ENCODE assay signal across 8 mouse cellular contexts in the genomic region with DNA sequence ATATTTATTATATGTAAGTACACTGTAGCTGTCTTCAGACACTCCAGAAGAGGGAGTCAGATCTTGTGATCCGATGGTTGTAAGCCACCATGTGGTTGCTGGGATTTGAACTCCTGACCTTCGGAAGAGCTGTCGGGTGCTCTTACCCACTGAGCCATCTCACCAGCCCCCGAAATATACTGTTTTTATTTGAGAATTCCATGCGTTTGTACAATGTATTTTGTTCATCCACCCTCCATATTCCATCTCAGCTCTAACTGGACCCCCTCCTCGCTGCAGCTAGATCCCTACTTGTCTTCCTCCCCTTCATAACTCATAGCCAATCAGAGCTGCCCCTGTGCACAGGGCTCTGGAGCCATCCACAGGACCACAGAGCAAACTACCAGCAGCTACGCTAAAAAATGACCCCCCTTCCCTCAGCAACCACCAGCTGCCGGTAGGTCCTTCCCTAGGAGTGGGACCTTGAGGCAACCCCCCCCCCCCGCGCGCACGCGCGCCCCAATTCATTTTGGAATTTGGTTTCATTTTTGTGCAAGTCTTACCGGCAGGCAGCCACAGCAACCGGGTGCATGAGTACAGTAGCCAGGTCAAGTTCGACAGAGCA. TPM values are rescaled to one million over a fixed set of nuclear protein-coding genes. Genes with fewer than 3 reads are reported as not detected.
DNase-seq lines count a peak whose midpoint lies in the region; ATAC-seq and TF ChIP-seq lines count a peak whose summit lies in the region.

No protein-coding gene starts in this region.

- peak overlapping the region; percentile 56; the same call in 1 of the 2 replicates for H3K4me2 ChIP-seq in forebrain, embryonic 11.5 days (ENCODE audit: low read depth, low read length, severe bottlenecking)
- H3K4me2 ChIP-seq in limb, embryonic 14.5 days (replicated peaks; ENCODE audit: low read depth, low read length, severe bottlenecking): peak overlapping the region; percentile 55
- H3K4me2 ChIP-seq in midbrain, embryonic 16.5 days (ENCODE audit: low read length): peak overlapping the region; percentile 54

- no peak overlapping the region for H3K27ac ChIP-seq in forebrain, embryonic 11.5 days (ENCODE audit: low read depth, low read length)
- H3K27ac ChIP-seq in hindbrain, embryonic 10.5 days: peak overlapping the region; percentile 57
- H3K27ac ChIP-seq in limb, embryonic 14.5 days (replicated peaks; ENCODE audit: low read depth, low read length): peak overlapping the region; percentile 43; the same call in 1 of the 2 replicates
- no peak overlapping the region for H3K27ac ChIP-seq in midbrain, embryonic 16.5 days (ENCODE audit: low read length)

- H3K4me1 ChIP-seq in forebrain, embryonic 11.5 days (replicated peaks; ENCODE audit: control insufficient read depth, insufficient read depth, low read length): peaks cover 4% of the 10 kb centered on the region; the same call in 1 of the 2 replicates
- peaks cover 8% of the 10 kb centered on the region for H3K4me1 ChIP-seq in hindbrain, embryonic 10.5 days (replicated peaks)
- no peaks in the 10 kb centered on the region for H3K4me1 ChIP-seq in limb, embryonic 14.5 days (ENCODE audit: control insufficient read depth, insufficient read depth, low read length)
- peaks cover 4% of the 10 kb centered on the region for H3K4me1 ChIP-seq in midbrain, embryonic 16.5 days (ENCODE audit: control insufficient read depth, insufficient read depth, low read length)

- H3K36me3 ChIP-seq in forebrain, embryonic 11.5 days (ENCODE audit: control insufficient read depth, insufficient read depth, low read length): no peaks in the 10 kb centered on the region
- H3K36me3 ChIP-seq in hindbrain, embryonic 10.5 days: peaks cover 7% of the 10 kb centered on the region
- H3K36me3 ChIP-seq in limb, embryonic 14.5 days (ENCODE audit: control insufficient read depth, insufficient read depth, low read length): 0 out of 2 replicates have a peak, but pooled peaks cover under 1% of the 10 kb centered on the region
- no peaks in the 10 kb centered on the region for H3K36me3 ChIP-seq in midbrain, embryonic 16.5 days (ENCODE audit: control insufficient read depth, insufficient read depth, low read length)

- peak overlapping the region; percentile 25; the same call in 1 of the 2 replicates for H3K4me3 ChIP-seq in forebrain, embryonic 11.5 days (ENCODE audit: low read depth, low read length)
- peak overlapping the region; percentile 52 for H3K4me3 ChIP-seq in hindbrain, embryonic 10.5 days
- H3K4me3 ChIP-seq in limb, embryonic 14.5 days (replicated peaks; ENCODE audit: low read length): peak overlapping the region; percentile 44
- peak overlapping the region; percentile 30 for H3K4me3 ChIP-seq in midbrain, embryonic 16.5 days (ENCODE audit: low read depth, low read length)

- peak; percentile 40; the same call in 1 of the 2 replicates for ATAC-seq in forebrain, embryonic 11.5 days (replicated peaks; ENCODE audit: low FRiP score)
- peak; percentile 67 for ATAC-seq in limb, embryonic 14.5 days (ENCODE audit: low FRiP score, low read depth)
- ATAC-seq in midbrain, embryonic 16.5 days: peak; percentile 57
- no peak for ATAC-seq in monocyte, adult 5-6 weeks (replicated peaks; ENCODE audit: insufficient number of reproducible peaks, low FRiP score, low TSS enrichment, poor library complexity, severe bottlenecking)

- no peak overlapping the region for H3K9ac ChIP-seq in forebrain, embryonic 11.5 days (ENCODE audit: low read length)
- peak overlapping the region; percentile 55; the same call in 1 of the 2 replicates for H3K9ac ChIP-seq in limb, embryonic 14.5 days (ENCODE audit: low read depth, low read length, severe bottlenecking)
- no peak overlapping the region for H3K9ac ChIP-seq in midbrain, embryonic 16.5 days (ENCODE audit: low read depth, low read length)

- WGBS in forebrain, embryonic 11.5 days: 34% methylated on average over 17 of the region's 17 CpGs
- 31% methylated on average over 17 of the region's 17 CpGs for WGBS in hindbrain, embryonic 10.5 days
- 24% methylated on average over 17 of the region's 17 CpGs for WGBS in limb, embryonic 14.5 days
- 34% methylated on average over 17 of the region's 17 CpGs for WGBS in midbrain, embryonic 16.5 days

- no peaks in the 10 kb centered on the region for H3K9me3 ChIP-seq in forebrain, embryonic 11.5 days (ENCODE audit: control insufficient read depth, low read length)
- H3K9me3 ChIP-seq in hindbrain, embryonic 10.5 days: no peaks in the 10 kb centered on the region
- no peaks in the 10 kb centered on the region for H3K9me3 ChIP-seq in limb, embryonic 14.5 days (ENCODE audit: control insufficient read depth, low read length)
- no peaks in the 10 kb centered on the region for H3K9me3 ChIP-seq in midbrain, embryonic 16.5 days (replicated peaks; ENCODE audit: control insufficient read depth, low read length, poor library complexity, severe bottlenecking)

- H3K27me3 ChIP-seq in forebrain, embryonic 11.5 days (ENCODE audit: control insufficient read depth, insufficient read depth, low read length): no peaks in the 10 kb centered on the region
- no peaks in the 10 kb centered on the region for H3K27me3 ChIP-seq in hindbrain, embryonic 10.5 days (ENCODE audit: insufficient read depth, poor library complexity, severe bottlenecking)
- H3K27me3 ChIP-seq in limb, embryonic 14.5 days (ENCODE audit: control insufficient read depth, insufficient read depth, low read length): no peaks in the 10 kb centered on the region
- H3K27me3 ChIP-seq in midbrain, embryonic 16.5 days (ENCODE audit: control insufficient read depth, insufficient read depth, low read depth, low read length): no peaks in the 10 kb centered on the region

- no peak for TF ChIP-seq POLR2A in limb, embryonic 14.5 days (IDR thresholded peaks at IDR 0.05; ENCODE audit: borderline replicate concordance, extremely low read depth, insufficient read depth, insufficient read length)

- DNase-seq in ES-CJ7 (ENCODE audit: low read depth, low spot score) (peak; percentile 79), adipocyte (ENCODE audit: low spot score) (peak; percentile 67)
- peak; percentile 72 for DNase-seq in forebrain, embryonic 11.5 days (ENCODE audit: low spot score)
- peak; percentile 60 for DNase-seq in hindbrain, embryonic 10.5 days (ENCODE audit: low spot score)
- DNase-seq in limb, embryonic 14.5 days (ENCODE audit: low spot score): peak; percentile 69
- DNase-seq in thymus, postnatal 25 days: peak; percentile 31

RNA-seq across cellular contexts. Expression of gene Skil, which starts 38.7 kb away (rescaled TPM):
- polyA plus RNA-seq in forebrain, embryonic 11.5 days (2014; fragmentation: Nextera tagmentation; extraction: Ambion mirVana): 31.6 and 33.5 TPM in 2 replicates
- polyA plus RNA-seq in hindbrain, embryonic 10.5 days (2016; fragmentation: Nextera tagmentation; extraction: Ambion mirVana): 34.4 and 37.3 TPM in 2 replicates
- 13.7 and 14.9 TPM in 2 replicates for polyA plus RNA-seq in limb, embryonic 14.5 days (2012; rRNA removed)
- polyA plus RNA-seq in limb, embryonic 14.5 days (2014; fragmentation: Nextera tagmentation; extraction: Ambion mirVana): 20.6 and 23.2 TPM in 2 replicates
- 29.9 and 32.4 TPM in 2 replicates for polyA plus RNA-seq in midbrain, embryonic 16.5 days (2015; fragmentation: Nextera tagmentation; extraction: Ambion mirVana)
- 160 to 207 TPM (median 169 TPM) in 3 replicates for total RNA-seq in monocyte, adult 5-6 weeks (2017)

Comparison
In these comparisons a context has a peak if more than half of its experiments do, and no peak if none do; other contexts are left out.
1. H3K27ac ChIP-seq: peak in hindbrain, embryonic 10.5 days (single experiment) and limb, embryonic 14.5 days (single experiment); none in forebrain, embryonic 11.5 days (single experiment) and midbrain, embryonic 16.5 days (single experiment).
2. Peak in every context shown above with its lines, with median percentiles within 50 percentile points of each other: DNase-seq, H3K4me2 ChIP-seq and H3K4me3 ChIP-seq.